Mouse (Mus musculus) neural tube, embryonic 14.5 days (tissue): ENCODE results near the gene Neurl1b. TPM values are rescaled to one million over a fixed set of nuclear protein-coding genes. Genes with fewer than 3 reads are reported as not detected.

Experiments
- ATAC-seq: fragments of 200-750 bp; cut with Nextera tagmentation; 2 replicates; pipeline ENCODE4 v1.8.0; 2017; ENCODE audit warnings: low read depth, mild to moderate bottlenecking, moderate TSS enrichment, moderate library complexity
- H3K27ac ChIP-seq: fragments of 300-500 bp; sonication (generic); 2 replicates; pipeline ENCODE4 v1.5.1; 2014; ENCODE audit warnings: low read depth, mild to moderate bottlenecking, control low read depth, low read length, moderate library complexity, mixed read lengths
- H3K27me3 ChIP-seq: fragments of 300-500 bp; sonication (generic); 2 replicates; pipeline ENCODE4 v1.6.1; 2014; ENCODE audit warnings: low read length; ENCODE audit not compliant: control insufficient read depth, insufficient read depth
- H3K36me3 ChIP-seq: fragments of 300-500 bp; sonication (generic); 2 replicates; pipeline ENCODE4 v1.6.1; 2014; ENCODE audit warnings: low read length, mixed read lengths; ENCODE audit not compliant: control insufficient read depth, insufficient read depth
- H3K4me1 ChIP-seq: fragments of 300-500 bp; sonication (generic); 2 replicates; pipeline ENCODE4 v1.6.1; 2014; ENCODE audit warnings: low read length; ENCODE audit not compliant: control insufficient read depth, insufficient read depth
- H3K4me2 ChIP-seq: fragments of 300-500 bp; sonication (generic); 2 replicates; pipeline ENCODE4 v1.6.1; 2014; ENCODE audit warnings: mild to moderate bottlenecking, low read depth, low read length, control low read depth
- H3K4me3 ChIP-seq: fragments of 300-500 bp; sonication (generic); 2 replicates; pipeline ENCODE4 v1.5.1; 2014; ENCODE audit warnings: low read depth, low read length, control low read depth, mixed read lengths
- H3K9ac ChIP-seq: fragments of 300-500 bp; sonication (generic); replicated peaks from 2 replicates; pipeline ENCODE4 v1.6.1; 2014; ENCODE audit warnings: low read depth, mild to moderate bottlenecking, control low read depth, low read length, mixed read lengths
- H3K9me3 ChIP-seq: fragments of 300-500 bp; sonication (generic); 2 replicates; pipeline ENCODE4 v1.6.1; 2016; ENCODE audit warnings: low read length; ENCODE audit not compliant: control insufficient read depth
- WGBS: fragments of 180-500 bp; shearing (Covaris S2); extraction: QIAGEN DNeasy Blood & Tissue Kit; methylation state at CpG from one replicate; pipeline ENCODE4 v1.1.7; 2014; 5-methylcytosine and 5-hydroxymethylcytosine counted together
- polyA plus RNA-seq: library from polyadenylated mRNA; unstranded; fragments of >200 nt; fragmentation: Nextera tagmentation; extraction: Ambion mirVana; gene quantifications from 2 replicates; pipeline ENCODE4 v1.2.1, GENCODE M21; 2014

Neurl1b gene
- polyA plus RNA-seq, 1 experiment from 2014 or later = 1.8 TPM

DNA sequence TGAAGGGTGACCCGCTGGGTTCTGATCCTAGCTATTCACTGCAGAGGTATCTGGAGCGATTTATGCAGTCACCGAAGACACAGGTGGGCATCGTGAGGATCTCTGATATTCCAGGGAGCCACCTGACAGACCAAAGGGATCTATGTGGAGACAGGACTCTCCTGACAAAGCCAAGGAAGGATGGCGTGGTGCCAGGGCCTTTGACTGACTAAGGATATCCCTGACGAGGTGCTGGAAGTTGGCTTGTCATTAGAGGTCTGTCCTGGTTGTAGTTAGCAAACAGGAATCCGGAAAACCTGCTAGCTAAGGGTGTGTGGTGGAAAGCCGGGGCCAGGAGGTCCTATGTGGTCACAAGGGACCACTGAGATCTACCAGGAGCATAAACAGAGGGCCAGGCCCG lies 25.4 kb upstream of the Neurl1b start:
- 83% methylated on average over 9 of the region's 9 CpGs for WGBS
- no peak overlapping the region for H3K4me3 ChIP-seq
- no peaks in the 10 kb centered on the region for H3K4me1 ChIP-seq
- no peak overlapping the region for H3K27ac ChIP-seq
- H3K36me3 ChIP-seq = no peaks in the 10 kb centered on the region
- no peak overlapping the region for H3K4me2 ChIP-seq
- H3K9ac ChIP-seq = no peak overlapping the region
- no peaks in the 10 kb centered on the region for H3K9me3 ChIP-seq
- ATAC-seq = no peak
- no peaks in the 10 kb centered on the region for H3K27me3 ChIP-seq

DNA sequence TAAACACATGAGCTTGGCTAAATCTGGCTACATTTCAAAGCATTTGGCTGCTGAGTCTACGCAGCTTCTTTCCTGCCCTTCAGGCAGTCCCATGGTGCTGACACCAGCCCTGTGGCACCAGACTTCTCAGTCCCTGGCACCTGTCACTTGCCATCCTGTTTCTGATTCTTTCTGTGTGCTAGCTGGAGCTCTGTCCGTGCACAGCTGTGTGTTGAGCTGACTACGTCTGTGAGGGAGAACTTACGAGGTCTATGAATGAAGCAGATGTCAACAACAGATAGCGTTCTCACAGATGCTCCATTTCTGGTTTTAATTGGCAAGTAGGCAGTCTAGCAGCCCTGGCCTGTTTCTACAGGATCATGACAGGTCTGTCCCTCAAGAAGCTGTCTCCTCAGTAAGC lies 24.0 kb upstream of the Neurl1b start:
- WGBS = 73% methylated on average over 5 of the region's 5 CpGs
- Histone ChIP-seq H3K4me2 (no peak overlapping the region), H3K4me3 (no peak overlapping the region), H3K27me3 (no peaks in the 10 kb centered on the region), H3K36me3 (no peaks in the 10 kb centered on the region), H3K4me1 (no peaks in the 10 kb centered on the region), H3K9me3 (no peaks in the 10 kb centered on the region), H3K27ac (no peak overlapping the region), H3K9ac (no peak overlapping the region)
- ATAC-seq = no peak

DNA sequence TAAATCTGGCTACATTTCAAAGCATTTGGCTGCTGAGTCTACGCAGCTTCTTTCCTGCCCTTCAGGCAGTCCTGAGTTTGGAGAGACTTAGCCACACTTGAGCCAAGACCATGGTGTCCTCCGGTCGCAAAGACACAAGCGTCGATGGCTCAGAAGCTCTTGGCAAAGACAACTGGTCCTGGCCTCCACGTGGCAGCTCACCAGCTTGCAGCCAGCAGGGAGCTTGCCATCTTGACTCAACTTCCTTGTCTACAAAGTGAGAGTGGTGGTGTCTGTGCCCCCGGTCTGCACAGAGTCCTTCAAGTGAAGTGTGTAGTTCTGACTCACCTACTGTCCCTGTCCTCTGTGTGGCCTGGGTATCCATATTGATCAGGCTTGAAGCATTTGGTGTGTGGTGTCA lies 22.3 kb upstream of the Neurl1b start:
- no peak overlapping the region for H3K4me2 ChIP-seq
- 81% methylated on average over 7 of the region's 7 CpGs for WGBS
- no peaks in the 10 kb centered on the region for H3K36me3 ChIP-seq
- no peaks in the 10 kb centered on the region for H3K9me3 ChIP-seq
- ATAC-seq = no peak
- H3K27ac ChIP-seq = no peak overlapping the region
- no peak overlapping the region for H3K4me3 ChIP-seq
- H3K9ac ChIP-seq = no peak overlapping the region
- H3K4me1 ChIP-seq = no peaks in the 10 kb centered on the region
- H3K27me3 ChIP-seq = no peaks in the 10 kb centered on the region

DNA sequence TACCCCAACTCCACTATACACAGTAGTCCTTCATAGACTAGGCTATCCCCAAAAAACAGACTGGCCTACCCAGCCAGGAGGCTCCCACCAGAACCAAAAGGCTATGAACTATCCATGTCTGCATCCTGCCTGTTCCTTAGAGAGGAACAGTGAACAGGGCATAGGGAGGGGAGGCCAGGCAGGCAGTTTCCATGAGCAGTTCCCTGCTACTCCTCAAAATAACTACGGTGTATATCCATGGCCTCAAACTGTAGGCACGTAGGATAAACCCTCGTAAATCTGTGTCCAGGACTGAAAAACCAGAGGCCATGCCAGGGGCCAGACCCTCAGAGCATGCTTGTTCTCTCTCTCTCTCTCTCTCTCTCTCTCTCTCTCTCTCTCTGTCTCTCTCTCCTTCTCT lies 17.9 kb upstream of the Neurl1b start:
- no peak for ATAC-seq
- WGBS = 54% methylated on average over 3 of the region's 3 CpGs
- H3K9me3 ChIP-seq = no peaks in the 10 kb centered on the region
- H3K9ac ChIP-seq = no peak overlapping the region
- H3K4me2 ChIP-seq = no peak overlapping the region
- H3K4me1 ChIP-seq = no peaks in the 10 kb centered on the region
- H3K27me3 ChIP-seq = no peaks in the 10 kb centered on the region
- H3K4me3 ChIP-seq = no peak overlapping the region
- no peaks in the 10 kb centered on the region for H3K36me3 ChIP-seq
- no peak overlapping the region for H3K27ac ChIP-seq

DNA sequence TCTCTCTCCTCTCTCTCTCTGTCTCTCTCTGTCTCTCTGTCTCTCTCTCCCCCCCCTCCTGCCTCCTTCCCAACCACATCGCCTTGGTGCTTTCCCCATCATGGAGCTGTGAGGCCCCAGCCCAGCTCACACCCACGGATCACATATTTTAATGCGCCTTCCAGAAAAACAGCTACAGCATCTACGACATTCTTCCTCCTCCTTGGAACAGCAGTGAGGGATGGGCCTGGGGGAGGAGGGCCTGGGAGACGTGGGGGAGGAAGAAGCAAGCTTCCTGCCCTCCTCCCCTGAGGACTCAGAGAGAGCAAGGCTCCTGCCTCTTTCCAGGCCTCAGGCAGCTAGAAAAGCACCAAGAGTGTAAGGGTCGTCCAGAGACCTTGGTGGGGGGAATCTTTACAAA lies 17.3 kb upstream of the Neurl1b start:
- no peaks in the 10 kb centered on the region for H3K4me1 ChIP-seq
- ATAC-seq = no peak
- no peaks in the 10 kb centered on the region for H3K9me3 ChIP-seq
- no peak overlapping the region for H3K27ac ChIP-seq
- H3K9ac ChIP-seq = no peak overlapping the region
- no peaks in the 10 kb centered on the region for H3K27me3 ChIP-seq
- 67% methylated on average over 6 of the region's 6 CpGs for WGBS
- no peak overlapping the region for H3K4me2 ChIP-seq
- H3K36me3 ChIP-seq = no peaks in the 10 kb centered on the region
- H3K4me3 ChIP-seq = no peak overlapping the region

DNA sequence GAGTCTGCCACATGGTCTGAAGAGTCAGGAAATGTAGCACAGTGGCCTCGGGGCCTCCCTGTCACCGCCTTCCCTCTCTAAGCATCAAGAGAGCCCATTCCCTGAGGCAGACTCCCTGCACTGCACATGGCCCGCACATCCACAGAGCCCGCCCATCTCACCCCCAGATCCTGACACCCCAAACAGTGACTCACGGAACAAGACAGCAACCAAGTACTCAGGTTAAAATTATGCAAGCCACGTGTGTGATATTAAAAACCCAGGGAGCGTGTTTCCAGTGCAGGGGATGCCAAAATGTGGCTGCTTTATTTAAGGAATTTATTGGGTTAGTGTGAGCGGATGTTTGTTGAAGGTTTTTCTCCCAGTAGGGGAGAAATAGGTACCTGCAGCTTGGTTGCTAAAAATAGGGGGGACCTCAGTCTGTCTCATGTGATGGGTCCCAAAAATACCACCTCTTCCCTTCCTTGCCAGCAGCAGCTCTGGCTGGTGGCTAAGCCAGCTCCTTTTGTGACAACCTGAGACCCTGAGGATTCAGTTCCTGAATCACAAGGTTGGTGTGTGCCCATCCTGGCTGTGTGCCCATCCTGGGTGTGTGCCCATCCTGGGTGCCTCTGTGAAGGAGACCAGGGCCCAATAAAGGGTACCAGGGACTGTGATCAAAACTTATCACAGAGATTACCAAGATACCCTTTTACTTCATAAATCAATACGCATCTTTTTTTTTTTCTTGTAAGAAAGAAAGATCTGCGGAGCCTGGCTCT lies 9.1 kb upstream of the Neurl1b start:
- H3K4me3 ChIP-seq = no peak overlapping the region
- no peak overlapping the region for H3K9ac ChIP-seq
- H3K9me3 ChIP-seq = no peaks in the 10 kb centered on the region
- H3K27ac ChIP-seq = no peak overlapping the region
- WGBS = 83% methylated on average over 10 of the region's 10 CpGs
- no peak overlapping the region for H3K4me2 ChIP-seq
- no peaks in the 10 kb centered on the region for H3K4me1 ChIP-seq
- no peak for ATAC-seq
- H3K36me3 ChIP-seq = no peaks in the 10 kb centered on the region
- no peaks in the 10 kb centered on the region for H3K27me3 ChIP-seq

DNA sequence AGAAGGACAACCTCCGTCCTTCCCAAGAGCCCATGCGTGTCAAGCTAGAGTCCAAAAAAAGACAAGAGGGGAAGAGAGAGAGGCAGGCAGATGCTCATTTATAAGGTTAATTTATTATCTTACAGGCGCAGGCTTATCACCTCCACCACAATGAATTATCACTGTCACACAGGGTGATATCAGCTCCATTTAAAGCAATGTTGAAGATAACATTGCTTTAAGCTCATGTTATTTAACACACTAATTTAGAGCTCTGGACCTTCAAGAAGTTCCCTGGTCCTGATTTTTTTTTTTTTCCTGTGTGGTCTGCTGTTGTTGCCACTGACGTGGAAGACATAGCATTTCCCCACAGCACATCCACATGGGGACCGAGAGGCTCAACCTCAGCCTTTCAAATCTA lies 1.7 kb upstream of the Neurl1b start:
- H3K27me3 ChIP-seq = peaks cover 6% of the 10 kb centered on the region; the same call in 1 of the 2 replicates
- no peak overlapping the region for H3K27ac ChIP-seq
- H3K36me3 ChIP-seq = no peaks in the 10 kb centered on the region
- H3K4me2 ChIP-seq = no peak overlapping the region
- H3K4me3 ChIP-seq = no peak overlapping the region
- WGBS = 86% methylated on average over 5 of the region's 5 CpGs
- H3K4me1 ChIP-seq = peaks cover 4% of the 10 kb centered on the region; the same call in 1 of the 2 replicates
- no peak for ATAC-seq
- no peak overlapping the region for H3K9ac ChIP-seq
- H3K9me3 ChIP-seq = no peaks in the 10 kb centered on the region

DNA sequence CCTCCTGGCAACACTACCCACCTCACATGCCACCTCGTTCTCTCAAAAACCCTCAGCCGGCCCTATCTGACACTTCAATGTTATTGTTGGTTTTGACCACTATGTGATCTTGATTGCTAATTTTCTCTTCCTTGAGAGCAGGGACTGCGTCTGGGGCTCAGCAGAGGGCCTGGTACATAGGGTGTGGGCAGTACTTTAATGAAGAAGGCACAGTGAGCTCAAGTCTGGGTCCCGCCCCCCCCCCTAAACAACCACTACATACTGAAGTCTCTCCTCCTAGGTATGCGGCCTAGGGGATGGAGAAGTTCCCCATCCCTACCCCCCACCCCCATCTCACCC lies 476 bp upstream of the Neurl1b start:
- H3K27me3 ChIP-seq = peaks cover 6% of the 10 kb centered on the region; the same call in 1 of the 2 replicates

DNA sequence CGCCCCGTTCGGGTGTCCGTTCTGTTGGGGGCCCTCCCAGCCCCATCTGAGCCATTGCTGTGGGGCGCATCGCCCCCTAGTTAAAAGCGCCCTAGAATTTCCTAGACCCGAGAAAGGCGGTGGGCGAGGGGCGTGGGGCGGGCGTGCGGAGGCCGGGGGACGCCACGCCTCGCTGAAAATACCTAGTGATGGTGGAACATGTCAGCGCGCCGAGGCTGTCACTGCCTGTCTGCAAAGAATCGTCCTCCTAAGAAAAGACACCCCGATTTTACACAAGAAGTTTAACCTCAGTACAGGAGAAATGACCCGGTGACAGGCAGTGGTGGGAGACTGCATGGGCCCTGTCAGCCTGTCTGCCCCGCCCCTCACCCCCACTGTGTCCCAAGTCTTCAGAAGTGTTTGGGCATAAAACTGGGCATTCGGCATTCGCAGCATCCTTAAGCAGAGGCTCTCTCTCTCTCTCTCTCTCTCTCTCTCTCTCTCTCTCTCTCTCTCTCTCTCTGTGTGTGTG lies 781 bp downstream of the Neurl1b start:
- Histone ChIP-seq H3K36me3 (no peaks in the 10 kb centered on the region), H3K4me1 (peaks cover 4% of the 10 kb centered on the region; the same call in 1 of the 2 replicates), H3K27ac (no peak overlapping the region; the same call in 1 of the 2 replicates), H3K9ac (peak overlapping the region; percentile 80), H3K27me3 (peaks cover 6% of the 10 kb centered on the region; the same call in 1 of the 2 replicates), H3K4me2 (peak overlapping the region; percentile 98), H3K9me3 (no peaks in the 10 kb centered on the region), H3K4me3 (peak overlapping the region; percentile 74)
- ATAC-seq = no peak
- 1% methylated on average over 27 of the region's 27 CpGs for WGBS

More for the DNA sequence above, 476 bp upstream of the Neurl1b start:
- H3K4me2 ChIP-seq = peak overlapping the region; percentile 98
- 17% methylated on average over 4 of the region's 5 CpGs for WGBS
- no peak overlapping the region for H3K27ac ChIP-seq
- H3K4me3 ChIP-seq = peak overlapping the region; percentile 74
- no peaks in the 10 kb centered on the region for H3K9me3 ChIP-seq
- H3K4me1 ChIP-seq = peaks cover 4% of the 10 kb centered on the region; the same call in 1 of the 2 replicates
- peak overlapping the region; percentile 80 for H3K9ac ChIP-seq
- no peaks in the 10 kb centered on the region for H3K36me3 ChIP-seq
- no peak for ATAC-seq
